Mouse (Mus musculus): Measurements from ENCODE around the gene Col26a1.

DNA sequence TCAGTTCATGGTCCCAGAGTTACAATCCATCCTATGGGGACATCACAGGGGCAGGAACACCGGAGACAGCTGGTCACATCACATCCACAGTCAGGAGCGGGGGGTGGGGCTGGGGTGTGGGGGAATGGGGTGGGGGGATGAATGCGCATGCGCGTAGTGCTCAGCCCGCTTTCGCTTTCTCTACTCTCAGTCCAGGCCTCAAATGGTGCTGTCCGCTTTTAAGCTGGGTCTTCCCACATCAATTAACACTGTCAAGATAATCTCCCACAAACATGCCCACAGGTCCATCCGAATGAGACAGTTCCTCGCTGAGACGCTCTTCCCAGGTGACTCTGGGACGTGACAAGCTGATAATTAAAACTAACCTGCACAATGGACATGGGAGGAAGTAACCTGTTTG, 174.9 kb downstream of the Col26a1 start:
- no peak for TF ChIP-seq ZC3H11A (IDR thresholded peaks at IDR 0.05; ENCODE audit: borderline replicate concordance, low read depth, low read length)
- TF ChIP-seq HCFC1 (IDR thresholded peaks at IDR 0.05; ENCODE audit: borderline replicate concordance, insufficient read depth, low read length): no peak
- TF ChIP-seq ZNF384 (IDR thresholded peaks at IDR 0.05; ENCODE audit: low read depth, low read length): no peak

All from ES-E14 (cell line).